Mouse (Mus musculus) gastrocnemius, postnatal 4 days (tissue): ENCODE data around the gene Ppp1r9a. TPM values are rescaled to one million over a fixed set of nuclear protein-coding genes. Genes with fewer than 3 reads are reported as not detected.

Experiments
- DNase-seq, 2 experiments: peaks; one replicate each; pipeline ENCODE4 v3.0.0; 2021 to 2022; ENCODE audit warnings: low spot score in 2 of 2, mixed read lengths in 2 of 2
- total RNA-seq, 2 experiments: library from RNA; stranded (reverse); gene quantifications; 2 replicates each; pipeline ENCODE4 v1.2.3; 2021

Gene Ppp1r9a
- total RNA-seq, 2 experiments from 2014 or later, result 50.2 to 55.1 TPM

DNA sequence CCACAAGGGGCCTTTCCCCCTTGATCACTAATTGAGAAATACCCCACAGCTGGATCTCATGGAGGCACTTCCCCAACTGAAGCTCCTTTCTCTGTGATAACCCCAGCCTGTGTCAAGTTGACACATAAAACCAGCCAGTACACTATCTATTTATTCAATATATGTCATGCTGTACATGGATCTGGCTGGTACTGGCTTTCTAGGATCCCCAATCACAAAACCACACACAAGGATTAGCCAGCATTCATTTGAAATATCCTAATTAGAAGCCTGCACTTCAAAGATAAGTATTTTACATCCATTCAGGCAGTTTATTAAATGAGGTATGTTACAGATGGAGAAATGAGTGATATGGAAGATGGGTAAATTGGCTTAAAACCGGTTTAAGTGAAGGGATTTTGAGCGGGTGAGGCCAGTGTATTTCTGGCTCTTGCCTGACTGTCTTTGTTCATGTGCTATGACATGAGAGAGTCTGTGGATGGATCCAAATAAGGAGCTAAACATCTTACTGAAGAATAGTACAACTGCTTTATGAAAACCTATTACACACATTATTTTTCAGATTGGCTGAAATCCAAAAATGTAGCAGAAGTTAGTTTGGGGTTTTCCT is 135.5 kb downstream of the Ppp1r9a start:
- no peak for DNase-seq

DNA sequence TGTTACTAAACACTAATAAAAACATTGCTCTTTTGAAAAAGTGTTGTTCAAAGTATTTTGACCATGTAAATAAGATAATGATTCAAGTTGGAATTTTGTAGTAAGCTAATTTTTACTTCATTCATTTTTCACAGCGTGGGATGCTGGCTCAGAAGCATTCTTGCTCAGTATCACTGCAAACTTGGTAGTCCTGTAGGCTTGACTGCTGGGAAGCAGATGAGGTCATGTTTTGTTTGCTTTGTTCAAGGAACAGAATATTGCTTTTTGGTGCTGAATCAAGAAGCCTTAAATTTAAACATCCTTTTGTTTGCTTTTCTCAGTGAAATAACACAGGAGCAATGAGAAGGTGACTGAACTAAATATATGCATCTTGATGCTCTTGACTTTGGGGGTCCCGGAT is 136.6 kb downstream of the Ppp1r9a start:
- no peak for DNase-seq

DNA sequence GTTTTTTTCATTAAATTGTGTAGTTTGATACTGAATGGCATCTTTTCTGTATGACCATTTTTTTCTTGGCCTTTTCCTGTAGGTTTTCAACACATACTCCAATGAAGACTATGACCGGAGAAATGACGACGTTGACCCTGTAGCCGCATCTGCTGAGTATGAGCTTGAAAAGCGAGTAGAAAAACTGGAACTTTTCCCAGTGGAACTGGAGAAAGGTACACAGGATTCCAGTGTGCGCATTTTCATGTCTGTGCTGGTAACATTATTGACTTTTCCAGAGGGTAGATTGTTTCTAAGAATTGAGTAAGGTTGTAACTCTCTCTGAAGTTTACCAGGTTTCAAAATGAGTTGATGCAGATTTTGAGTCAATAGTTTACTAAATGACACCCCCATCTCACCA is 143.1 kb downstream of the Ppp1r9a start:
- no peak for DNase-seq

DNA sequence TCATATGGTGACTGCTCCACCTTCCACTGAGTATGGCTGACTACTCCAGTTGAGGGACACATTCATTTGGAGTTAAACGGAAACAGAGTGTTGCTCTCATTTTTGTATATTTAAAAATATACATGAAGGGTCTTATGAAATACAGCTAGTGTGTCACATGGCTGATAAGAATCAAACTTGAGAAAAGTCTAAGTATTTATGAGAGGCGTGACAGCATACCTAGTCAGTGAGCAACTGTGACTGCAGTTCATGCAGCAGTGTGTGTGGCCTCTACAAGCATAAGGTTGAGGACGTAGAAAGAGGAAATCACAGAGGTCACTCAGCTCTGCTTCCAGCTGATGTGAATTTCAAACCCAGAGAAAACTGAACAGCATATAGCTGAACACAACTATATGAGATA is 145.3 kb downstream of the Ppp1r9a start:
- no peak for DNase-seq

DNA sequence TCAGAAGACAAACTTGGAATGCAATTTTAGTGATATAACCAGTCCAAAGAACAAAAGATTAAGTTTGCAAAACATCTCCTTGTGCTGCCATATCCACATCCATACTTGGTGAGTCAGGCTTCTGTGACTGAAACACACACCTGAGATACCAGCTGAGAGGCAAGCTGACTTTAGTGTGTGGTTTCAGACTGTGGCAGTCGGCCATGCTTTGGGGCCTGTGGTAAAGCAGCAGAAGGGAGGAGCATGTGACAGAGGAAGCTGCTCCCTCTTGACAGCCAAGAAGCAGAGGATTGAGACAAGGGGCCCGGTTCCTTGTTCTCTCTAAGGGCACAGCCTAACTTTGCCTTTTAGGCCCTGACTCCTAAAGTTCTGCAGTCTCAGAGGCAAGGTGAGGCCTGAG is 149.6 kb downstream of the Ppp1r9a start:
- no peak for DNase-seq

DNA sequence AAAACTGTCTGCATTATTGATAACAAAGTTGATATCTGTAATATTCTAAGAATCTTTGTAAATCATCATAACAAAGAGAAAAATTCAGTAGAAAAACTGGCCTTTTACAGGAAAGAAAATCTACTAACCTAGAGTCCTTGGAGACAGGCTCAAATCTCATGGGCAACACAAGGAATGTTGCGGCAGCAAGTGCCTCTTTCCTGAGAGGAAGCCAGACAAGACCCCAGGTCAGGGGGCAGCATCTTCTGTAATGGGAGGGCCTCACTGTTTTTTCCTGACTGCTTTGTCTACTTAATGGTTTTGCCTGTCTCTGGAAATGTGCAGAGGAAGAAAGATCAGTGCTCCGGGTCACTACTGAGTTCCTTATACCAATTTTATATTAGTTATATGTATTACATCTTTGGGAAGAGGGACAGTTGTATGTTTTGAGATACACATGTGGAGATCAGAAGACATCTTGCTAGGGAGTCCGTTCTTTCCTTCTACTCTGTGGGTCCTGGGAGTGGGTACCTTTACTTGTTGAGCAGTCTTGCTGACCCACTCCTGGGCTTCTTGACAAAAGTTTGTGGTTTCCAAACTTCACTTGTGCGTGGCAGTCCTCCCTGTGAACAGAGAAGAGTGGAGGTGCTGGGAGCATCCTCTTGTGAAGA is 151.9 kb downstream of the Ppp1r9a start:
- DNase-seq, result no peak

DNA sequence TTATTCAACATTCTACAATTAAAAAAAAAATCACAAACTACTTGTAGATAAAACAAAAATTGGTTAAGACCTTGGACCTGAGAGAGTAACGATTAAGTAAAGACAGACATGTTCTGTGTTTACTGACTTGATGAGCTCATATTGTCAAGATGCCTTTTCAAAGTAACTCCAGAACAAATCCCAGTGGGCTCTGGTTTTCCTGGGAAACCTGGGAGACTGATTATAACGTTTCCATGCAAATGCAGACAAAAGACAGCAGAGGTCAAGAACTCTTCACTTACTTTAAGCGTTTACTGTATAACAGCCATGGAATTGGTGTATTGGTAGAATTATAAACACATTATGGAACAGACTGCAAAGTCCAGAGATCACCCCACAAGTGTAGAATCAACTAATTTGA is 172.0 kb downstream of the Ppp1r9a start:
- DNase-seq, result no peak

DNA sequence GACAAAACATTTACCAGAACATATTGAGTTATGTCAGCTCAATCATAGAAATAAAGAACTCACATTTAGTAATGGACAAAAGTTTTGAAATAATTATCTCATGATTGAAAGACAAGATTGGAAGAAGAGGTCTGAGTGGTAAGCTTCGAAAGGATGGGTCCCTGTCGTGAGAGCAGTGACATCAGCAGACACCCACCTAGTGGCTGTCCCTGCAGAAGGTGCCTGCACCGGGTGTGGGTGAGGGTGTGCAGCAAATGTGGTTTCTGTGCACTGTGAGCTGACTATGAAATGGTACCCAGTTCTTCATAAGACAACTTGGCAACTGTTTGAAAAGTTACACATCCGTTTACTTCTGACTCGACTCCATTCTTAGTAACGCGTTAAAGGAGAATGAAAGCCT is 173.0 kb downstream of the Ppp1r9a start:
- no peak for DNase-seq

DNA sequence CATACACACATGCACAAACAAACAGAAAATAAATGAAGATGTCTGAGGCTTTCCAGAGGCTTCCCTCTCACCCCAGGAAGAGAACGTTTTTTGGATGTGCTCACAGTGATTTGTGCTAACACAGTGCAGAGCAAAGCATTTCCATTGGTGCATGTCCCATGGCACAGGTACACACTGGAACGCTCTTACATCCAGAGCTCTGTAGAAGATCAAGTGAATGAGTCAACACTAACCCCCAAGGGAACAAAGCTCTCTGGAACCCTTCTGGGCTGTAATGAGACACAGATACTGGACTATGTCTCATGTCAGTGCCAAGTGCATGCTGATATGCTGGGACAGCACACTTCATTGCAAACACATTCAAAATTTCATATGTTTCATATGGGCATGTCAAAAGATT is 175.3 kb downstream of the Ppp1r9a start:
- no peak for DNase-seq

DNA sequence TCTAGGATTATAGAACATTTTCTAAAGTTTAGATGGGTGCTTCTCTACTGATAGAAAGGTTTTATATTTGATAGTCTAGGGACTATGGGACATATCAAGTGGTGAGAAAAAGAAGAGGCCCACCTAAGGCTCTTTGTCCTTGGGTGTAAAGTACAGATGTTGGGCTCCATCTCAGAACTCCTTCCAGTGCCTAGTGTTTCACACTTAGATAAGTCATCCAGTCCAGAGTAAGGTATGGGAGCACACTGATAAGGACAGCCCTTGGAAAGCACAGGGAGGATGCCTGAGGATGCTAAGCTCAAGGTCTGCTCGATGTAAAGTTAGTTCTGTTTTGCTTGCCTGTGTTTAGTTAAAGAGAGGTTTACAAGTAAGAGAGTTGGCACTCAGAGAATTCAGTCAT is 176.4 kb downstream of the Ppp1r9a start:
- no peak for DNase-seq

DNA sequence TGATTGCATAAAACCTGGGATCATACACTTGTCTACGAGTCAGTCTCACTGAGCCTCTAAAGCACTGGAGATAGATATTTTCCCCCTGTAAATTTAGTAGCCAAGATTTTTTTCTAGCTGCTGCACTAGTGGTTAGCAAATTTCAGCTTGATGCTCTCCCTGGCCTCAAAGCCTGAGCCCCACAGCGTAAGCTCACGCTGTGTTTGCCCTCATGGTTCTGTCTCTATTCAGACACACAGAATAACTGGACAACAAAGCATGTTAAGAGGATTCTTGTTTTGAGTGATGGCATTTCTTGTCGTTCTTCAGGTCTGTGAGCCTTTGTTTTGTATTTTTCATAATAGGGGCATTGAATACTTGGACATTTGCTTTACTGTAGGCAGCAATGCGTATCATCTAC is 177.4 kb downstream of the Ppp1r9a start:
- DNase-seq, result no peak

DNA sequence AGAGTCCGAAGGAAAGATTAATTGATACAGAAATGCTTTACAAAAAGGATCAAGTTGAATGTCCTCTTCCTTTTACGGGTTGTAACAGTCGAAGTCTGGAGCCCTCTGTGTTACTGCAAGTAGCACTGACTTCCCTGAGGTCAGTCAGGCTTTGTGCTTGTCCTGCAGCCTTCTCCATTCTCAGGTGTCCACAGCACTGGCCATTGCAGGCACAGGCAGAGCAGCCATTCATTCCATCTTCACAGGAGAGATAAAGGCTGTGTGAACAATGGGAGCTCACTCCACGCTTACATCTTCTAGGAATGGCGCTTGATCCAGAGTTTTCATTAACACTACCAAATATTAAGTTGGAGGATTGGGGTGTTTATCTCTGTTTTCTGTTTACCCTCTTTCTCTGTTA is 177.8 kb downstream of the Ppp1r9a start:
- DNase-seq, result no peak

DNA sequence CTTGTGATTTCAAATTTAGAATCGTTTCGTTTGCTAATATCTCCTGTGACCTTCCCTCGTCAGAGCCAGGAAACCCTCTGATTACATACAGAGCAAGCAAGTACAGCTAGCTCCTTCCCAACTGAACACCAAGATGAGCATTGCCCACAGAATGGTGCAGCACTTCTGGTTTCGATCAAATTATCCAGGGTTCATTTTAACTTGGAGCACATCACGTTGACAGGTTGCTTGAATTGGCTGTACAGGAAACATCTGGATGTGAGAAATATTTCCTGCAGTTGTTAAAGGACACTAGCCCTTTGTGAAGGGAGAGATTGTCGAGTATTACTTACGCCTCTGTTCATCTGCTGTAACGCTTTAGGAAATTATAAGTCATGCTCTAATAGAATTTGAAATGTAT is 178.4 kb downstream of the Ppp1r9a start:
- DNase-seq, result no peak

DNA sequence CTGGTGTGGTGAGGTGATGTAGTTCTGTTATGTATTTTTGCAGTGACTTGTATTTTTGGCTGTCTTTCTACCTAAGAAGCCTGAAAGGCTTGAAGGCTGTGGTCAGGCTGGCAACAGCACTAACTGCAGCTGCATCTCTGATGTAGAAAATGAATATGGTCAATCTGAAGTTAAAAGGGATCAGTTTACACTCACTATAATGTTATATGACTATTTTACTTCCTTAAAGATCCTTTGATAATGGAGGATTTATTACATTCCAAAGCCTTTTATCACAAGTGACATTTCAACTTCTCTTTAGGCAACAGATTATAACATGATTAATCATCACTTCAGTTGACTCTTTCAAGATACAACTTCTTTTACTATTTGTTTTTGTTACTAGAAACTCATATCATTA is 179.4 kb downstream of the Ppp1r9a start:
- no peak for DNase-seq

DNA sequence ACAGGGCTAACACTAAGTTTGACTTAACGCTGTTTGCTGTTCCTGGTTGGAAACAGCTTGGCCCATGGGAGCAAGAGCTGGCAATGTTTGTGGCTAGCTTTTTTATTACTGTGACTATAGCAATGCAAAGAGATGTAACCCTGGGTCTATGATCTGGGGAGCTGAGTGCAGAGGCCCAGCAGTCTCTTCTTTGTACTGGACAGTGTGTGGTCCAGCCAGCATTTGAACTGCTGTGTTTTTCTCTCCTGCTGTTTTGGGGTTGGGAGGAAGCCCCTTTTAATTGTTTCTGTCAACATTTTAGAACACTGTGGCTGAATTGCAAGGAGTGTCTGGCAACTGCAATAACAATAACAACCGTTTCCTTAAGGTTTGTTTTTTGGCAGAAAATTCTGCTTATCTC is 180.0 kb downstream of the Ppp1r9a start:
- DNase-seq, result no peak

DNA sequence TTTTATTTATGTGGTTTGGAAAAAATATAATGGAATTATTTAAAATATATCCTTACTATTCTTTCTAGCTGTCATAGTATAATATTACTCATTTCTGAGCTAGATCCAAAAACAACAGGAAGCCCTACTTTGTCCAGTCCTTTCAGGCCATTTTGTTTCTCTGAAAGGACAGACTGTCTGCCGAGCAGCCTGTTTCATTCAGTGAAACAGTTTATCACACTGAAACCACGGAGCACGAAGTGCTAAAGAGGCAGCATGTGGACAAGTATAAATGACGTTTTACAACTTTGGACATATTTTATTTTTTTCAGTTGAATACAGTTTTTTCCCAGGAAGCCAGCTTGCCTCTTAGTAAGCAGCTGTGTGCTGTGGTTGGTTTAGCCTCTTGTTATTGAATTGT is 181.2 kb downstream of the Ppp1r9a start:
- no peak for DNase-seq

DNA sequence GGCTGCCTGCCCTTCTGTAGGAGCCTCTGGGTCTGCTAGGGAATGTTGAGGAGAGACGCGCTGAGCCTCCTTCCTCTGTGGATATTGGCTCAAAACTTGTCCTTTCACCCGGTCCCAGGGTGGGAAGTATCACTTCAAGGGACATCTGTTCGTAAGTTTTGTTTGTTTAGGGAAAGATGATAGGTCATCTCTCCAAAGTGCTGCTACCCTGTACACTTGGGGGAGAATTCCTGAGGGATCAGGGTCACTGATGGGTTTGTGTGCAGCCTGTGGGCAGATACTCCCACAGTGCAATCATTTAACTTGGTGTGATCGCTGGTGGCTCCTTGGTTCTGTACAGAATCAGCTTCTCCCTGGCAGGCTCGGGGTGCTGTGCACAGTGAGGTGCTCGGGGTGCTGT is 189.2 kb downstream of the Ppp1r9a start:
- DNase-seq, result no peak

DNA sequence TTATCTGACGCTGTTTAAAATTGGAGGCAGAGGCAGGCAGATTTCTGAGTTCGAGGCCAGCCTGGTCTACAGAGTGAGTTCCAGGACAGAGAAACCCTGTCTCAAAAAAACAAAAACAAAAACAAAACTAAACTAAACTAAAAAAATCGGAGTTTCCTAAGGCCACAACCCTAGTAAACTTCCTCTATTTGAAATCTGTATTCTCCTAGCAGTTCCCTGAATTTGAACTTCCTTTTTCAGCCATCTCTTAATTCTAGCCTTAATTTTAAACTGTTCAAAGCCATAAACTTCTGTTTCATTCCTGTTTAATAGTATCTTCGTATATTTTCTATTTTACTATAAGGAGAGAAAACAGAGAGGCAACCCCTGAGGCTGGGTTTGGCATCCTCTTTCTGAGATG is 190.1 kb downstream of the Ppp1r9a start:
- DNase-seq, result no peak

DNA sequence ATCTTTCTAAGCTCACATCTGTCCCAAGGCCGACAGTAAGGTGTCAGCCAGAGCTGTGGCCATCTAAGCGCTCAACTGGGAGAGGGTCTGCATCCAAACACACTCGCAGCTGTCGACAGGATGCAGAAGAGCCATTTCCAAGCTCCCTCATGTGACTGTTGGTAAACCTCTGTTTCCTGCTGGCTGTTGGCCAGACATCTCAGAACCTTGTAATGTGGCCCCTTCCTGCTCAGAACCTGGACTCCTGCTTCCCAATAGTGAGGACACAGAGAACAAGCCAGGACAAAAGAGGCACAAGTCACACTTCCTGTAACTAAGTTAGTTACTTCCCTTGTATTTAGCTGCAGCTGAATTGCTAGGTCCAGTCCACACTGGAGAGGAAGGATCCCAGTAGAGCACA is 190.8 kb downstream of the Ppp1r9a start:
- DNase-seq, result peak in 1 of 2 experiments; percentile 66

DNA sequence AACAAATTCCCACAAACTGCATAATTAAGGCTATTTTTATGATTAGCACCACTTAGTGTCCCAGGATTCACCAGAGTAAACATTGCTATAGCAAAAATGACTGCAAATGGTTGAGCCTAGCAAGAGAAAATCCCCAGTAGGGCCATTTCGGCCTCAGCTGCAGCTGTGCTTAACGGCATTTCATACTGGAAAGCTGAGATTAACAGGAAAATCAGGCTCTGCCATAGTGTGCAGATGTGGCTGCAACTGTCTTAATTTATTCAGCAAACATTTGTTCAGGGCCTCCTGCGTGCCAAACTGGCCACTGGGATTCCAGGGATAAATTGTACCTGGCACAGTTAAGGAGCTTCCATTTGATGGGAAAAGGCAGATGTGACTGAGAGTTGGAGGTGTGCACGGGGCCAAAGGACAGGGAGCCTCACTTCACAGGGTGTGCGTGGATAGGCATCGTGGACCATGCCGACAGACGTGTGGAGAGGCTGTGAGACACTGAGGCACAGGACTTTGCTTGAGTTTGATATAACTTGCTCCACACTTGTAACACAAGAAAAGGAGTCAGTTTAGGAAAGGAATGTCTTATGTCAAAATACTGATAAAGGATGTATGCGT is 192.8 kb downstream of the Ppp1r9a start:
- DNase-seq, result peak in 1 of 2 experiments; percentile 41

DNA sequence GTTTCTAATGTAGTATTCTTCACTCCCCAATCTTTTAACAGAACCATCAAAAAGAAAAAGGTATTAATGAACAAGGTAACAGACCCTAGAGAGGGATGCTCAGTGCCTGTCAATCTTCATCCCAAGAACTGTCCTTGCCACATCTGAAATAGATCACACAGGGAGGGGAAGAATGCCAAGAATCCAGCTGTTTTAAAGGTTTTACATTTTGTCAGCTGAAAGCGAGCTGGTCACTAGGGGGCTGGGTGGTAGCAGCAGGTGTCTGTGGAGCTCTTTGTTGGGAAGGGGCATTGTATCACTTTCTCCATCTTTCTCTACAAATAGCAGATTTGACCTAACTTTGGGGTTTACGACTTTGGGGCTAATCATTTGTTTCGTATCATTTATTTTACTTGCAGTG is 194.6 kb downstream of the Ppp1r9a start:
- DNase-seq, result no peak

DNA sequence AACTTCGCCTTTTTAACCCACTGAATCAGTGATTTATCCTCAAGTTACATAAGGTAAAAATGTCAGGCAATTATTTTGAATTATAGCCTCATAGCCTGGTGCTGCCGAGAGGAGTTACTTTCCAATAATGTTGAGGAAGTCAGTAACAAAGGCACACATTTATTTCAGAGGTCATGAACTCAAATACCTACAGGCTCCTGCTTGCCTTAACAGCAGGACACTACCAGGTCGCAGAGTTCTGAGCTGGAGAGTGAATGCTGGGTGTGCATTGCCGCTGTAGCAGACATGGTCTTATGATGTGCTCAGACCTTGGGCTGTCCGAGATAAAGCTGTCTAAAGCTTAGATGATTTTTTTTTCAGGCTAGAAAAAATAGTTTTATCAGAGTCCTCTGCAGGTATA is 196.6 kb downstream of the Ppp1r9a start:
- no peak for DNase-seq

DNA sequence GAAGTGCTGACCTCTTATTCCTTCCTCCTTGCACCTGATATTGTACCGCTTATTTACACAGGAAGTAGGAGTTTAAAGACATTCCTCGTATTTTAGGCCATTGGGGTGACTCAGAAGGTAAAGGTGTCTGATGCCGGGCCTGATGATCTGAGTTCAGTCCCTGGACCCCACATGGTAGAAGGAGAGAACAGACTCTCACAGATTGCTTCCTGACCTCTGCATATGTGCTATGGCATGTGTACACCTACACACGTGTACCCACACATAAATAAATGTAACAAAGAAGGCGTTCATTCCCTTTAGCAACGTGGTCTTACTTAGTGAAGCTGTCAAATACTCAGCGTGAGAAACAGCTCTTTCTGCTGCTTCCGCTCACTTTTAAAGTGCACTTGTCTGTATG is 197.1 kb downstream of the Ppp1r9a start:
- DNase-seq, result no peak
